Mouse (Mus musculus): ENCODE measurements around the gene Cyb5r4.

DNA sequence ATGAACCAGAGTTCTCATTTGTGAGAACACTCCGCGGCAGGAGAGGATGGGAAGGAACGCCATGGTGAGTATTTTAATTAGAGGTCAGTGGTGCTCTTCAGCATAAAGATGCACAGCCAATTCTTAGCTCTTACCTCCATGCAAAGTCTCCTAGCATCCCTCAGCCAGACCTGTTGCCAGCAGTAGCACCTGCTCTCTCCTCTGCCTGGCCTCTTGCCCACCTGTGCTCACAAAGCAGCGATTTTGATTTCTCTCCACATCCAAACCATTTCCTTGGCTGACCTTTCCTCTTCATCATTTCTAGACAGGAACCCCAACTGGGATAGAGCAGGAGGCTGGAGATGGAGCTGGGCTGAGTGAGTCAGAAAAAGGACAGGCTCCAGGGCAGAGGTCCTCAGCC lies 65.2 kb downstream of the Cyb5r4 start:
- TF ChIP-seq CTCF (IDR thresholded peaks at IDR 0.05; ENCODE audit: control insufficient read depth, insufficient read depth, insufficient read length) (no peak), USF1 (IDR thresholded peaks at IDR 0.05; ENCODE audit: low read depth) (no peak), FOSL1 (IDR thresholded peaks at IDR 0.05; ENCODE audit: insufficient read depth, low read length, poor library complexity, severe bottlenecking) (no peak), MAX (IDR thresholded peaks at IDR 0.05) (no peak), MYOD1 (IDR thresholded peaks at IDR 0.05; ENCODE audit: control insufficient read depth, insufficient read length, low read depth) (no peak)
